Mouse (Mus musculus): ENCODE measurements around the gene Rab11a.

Rab11a gene

DNA sequence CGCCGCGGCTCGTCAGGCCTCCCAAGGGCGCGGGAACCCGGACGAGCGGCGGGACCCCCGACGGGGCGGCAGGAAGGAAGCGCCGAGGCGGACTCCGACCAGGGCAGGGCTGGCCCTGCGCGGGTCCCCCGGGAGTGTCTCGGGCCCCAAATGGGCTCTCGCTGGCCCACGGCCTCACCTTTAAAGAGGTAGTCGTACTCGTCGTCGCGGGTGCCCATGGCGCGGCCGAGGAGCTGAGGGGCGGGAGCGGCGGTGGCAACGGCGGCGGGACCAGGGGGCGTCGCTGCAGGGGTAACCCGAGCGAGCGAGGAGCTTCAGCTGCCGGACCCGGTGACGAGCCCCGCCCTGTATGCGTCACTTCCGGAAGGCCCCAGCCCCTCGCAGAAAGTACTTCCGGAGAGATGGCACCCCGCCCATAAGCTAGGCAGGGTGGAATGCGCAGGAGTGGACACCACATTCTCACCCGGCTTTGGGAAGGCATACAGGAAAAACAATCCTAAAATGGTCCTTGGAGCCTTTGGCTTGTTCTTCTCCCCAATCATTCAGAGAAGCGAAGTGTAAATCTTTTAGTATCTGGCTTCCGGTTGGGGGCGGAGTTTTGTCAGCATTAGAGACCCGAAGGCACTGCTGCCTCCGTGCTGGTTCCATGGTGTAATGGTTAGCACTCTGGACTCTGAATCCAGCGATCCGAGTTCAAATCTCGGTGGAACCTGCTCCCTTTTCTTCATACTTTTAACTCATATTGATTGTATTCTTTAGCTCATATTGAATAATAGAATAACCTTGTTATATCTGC lies at the start of gene Rab11a:
Gene Rab11a (minus strand): TSS at position 353 of the 796 bp plus-strand sequence.
- TF ChIP-seq GATA4 (IDR thresholded peaks at IDR 0.05; ENCODE audit: insufficient replicate concordance, low read length): no peak

GRCm38 (mm10) chr9:64786216-64786905 lies 48.8 kb upstream of the Rab11a start:
- TF ChIP-seq GATA4 (IDR thresholded peaks at IDR 0.05; ENCODE audit: insufficient replicate concordance, low read length): no peak

- TF ChIP-seq GATA4 (IDR thresholded peaks at IDR 0.05; ENCODE audit: insufficient replicate concordance, low read length): no peak
These were observed 47.3 kb upstream of the Rab11a start for GRCm38 (mm10) chr9:64784841-64785240.

- no peak for TF ChIP-seq GATA4 (IDR thresholded peaks at IDR 0.05; ENCODE audit: insufficient replicate concordance, low read length)
These were observed 46.0 kb upstream of the Rab11a start for GRCm38 (mm10) chr9:64783511-64783910.

- no peak for TF ChIP-seq GATA4 (IDR thresholded peaks at IDR 0.05; ENCODE audit: insufficient replicate concordance, low read length)
These were observed 42.1 kb upstream of the Rab11a start for GRCm38 (mm10) chr9:64779628-64780027.

GRCm38 (mm10) chr9:64778151-64778550 lies 40.6 kb upstream of the Rab11a start:
- no peak for TF ChIP-seq GATA4 (IDR thresholded peaks at IDR 0.05; ENCODE audit: insufficient replicate concordance, low read length)

DNA sequence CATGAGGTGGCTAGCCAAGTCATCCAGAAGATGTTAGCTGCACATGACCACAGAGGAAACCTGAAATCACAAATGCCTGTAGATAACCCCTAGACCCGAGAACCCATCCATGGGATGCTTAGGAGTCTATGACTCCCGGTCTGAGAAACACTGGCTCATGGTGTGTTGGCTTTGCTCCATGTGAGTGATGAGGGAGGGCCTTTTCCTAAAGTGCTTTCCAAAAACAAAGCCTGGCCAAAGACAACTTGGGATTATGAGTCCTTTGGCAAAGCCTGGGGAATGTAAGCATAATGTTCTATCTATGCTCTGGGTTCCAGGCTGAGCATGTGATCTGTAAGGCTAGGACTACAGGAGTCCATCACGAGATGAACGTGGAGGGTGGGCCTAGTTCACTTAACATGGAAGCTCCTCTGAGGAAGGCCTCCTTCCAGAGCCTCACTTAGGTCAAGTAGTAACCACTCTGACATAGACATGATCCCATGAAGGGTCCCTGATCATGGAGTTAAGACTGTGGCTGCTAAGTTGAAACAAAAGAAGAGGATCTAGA lies 40.0 kb upstream of the Rab11a start:
- TF ChIP-seq GATA4 (IDR thresholded peaks at IDR 0.05; ENCODE audit: insufficient replicate concordance, low read length): no peak

DNA sequence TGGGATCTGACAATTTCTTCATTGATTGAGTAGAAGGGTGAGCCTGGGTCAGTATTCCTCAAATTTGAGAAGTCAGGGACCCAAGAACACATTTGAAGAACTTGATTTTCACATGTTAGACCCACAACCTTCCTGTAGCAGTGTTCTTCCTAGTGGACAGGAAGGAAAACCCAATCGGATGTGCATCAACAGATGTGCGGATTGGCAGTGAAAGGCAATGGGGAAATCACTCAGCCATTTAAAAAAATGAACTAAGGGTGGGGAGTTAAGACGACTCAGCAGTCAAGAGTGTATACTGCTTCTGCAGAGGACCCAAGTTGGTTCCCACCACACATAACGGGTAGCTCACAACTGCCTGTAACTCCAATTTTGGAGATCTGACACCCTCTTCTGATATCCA lies 37.9 kb upstream of the Rab11a start:
- TF ChIP-seq GATA4 (IDR thresholded peaks at IDR 0.05; ENCODE audit: insufficient replicate concordance, low read length): no peak

DNA sequence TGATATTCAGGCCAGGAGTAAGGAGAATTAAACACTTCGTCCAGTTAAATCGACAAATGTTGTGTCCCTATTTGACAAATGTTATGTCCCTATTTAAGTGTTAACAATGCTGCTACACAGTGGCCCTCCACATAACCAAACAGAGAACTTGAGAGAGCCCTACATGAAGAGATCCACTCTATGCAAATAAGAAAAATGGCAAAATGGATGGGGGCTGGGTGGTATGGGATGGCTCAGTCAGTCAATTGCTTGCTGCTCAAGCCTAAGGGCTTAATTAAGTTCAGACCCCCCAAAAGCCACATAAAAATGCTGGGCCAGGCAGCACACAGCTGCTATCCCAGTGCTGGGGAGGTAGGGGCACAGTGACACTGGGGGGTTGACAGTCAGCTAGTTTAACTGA lies 37.3 kb upstream of the Rab11a start:
- TF ChIP-seq GATA4 (IDR thresholded peaks at IDR 0.05; ENCODE audit: insufficient replicate concordance, low read length): no peak

GRCm38 (mm10) chr9:64774411-64774811 lies 36.9 kb upstream of the Rab11a start:
- TF ChIP-seq GATA4 (IDR thresholded peaks at IDR 0.05; ENCODE audit: insufficient replicate concordance, low read length): no peak

DNA sequence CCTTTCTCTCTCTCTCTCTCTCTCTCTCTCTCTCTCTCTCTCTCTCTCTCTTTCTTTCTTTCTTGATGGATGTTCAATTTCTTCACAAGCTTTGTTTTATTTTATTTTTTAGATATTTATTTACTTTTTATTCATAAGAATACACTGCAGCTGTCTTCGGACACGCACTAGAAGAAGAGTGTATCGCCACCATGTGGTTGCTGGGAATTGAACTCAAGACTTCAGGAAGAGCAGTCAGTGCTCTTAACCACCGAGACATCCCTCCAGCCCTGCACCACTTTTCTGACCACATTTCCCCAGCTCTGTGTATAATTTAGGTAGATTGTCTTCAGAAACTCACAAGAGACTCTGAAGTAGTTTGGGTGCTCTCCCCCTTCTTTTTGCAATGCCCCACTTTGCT lies 36.4 kb upstream of the Rab11a start:
- TF ChIP-seq GATA4 (IDR thresholded peaks at IDR 0.05; ENCODE audit: insufficient replicate concordance, low read length): no peak

GRCm38 (mm10) chr9:64773254-64773653 lies 35.7 kb upstream of the Rab11a start:
- TF ChIP-seq GATA4 (IDR thresholded peaks at IDR 0.05; ENCODE audit: insufficient replicate concordance, low read length): no peak

GRCm38 (mm10) chr9:64771236-64771635 lies 33.7 kb upstream of the Rab11a start:
- no peak for TF ChIP-seq GATA4 (IDR thresholded peaks at IDR 0.05; ENCODE audit: insufficient replicate concordance, low read length)

DNA sequence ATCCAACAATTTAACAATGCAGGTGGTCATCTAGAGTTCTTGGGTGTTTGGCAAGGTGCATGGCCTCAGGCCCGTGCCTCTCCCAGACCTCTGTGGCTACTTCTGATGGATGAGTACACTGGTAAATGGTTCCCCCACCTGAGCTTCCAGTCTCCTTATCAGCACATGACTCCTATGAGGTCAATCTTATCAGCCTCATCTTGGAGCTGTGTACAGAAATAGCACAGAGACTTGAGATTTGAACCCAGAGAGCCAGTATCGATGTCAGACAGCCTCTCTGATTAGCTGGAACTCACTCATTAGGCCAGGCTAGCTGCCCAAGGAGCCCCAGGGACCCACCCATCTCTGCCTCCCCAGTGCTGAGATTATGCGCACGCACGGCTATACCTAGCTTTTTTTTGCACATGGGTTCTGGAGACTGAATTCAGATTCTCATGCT lies 32.9 kb upstream of the Rab11a start:
- TF ChIP-seq GATA4 (IDR thresholded peaks at IDR 0.05; ENCODE audit: insufficient replicate concordance, low read length): no peak

DNA sequence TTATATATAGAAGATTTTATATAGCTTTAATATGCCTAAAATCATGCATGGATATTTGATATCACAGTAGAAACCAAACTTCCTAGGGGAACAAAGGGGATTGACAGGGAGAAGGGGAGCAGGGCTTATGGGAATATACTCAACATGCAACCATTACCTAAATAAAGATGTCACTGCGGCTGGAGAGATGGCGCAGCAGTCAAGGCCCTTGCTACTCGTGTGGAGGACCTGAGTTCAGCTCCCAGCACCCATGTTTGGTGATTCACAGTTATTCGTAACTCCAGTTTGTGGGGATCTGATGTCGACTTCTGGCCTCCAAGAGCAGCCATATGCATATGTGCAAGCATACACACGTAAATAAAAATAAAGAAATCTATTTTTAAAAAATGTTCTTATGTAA lies 32.4 kb upstream of the Rab11a start:
- TF ChIP-seq GATA4 (IDR thresholded peaks at IDR 0.05; ENCODE audit: insufficient replicate concordance, low read length): no peak

- no peak for TF ChIP-seq GATA4 (IDR thresholded peaks at IDR 0.05; ENCODE audit: insufficient replicate concordance, low read length)
These were observed 31.6 kb upstream of the Rab11a start for GRCm38 (mm10) chr9:64769066-64769695.
